Mouse (Mus musculus): ENCODE measurements around the gene Hpca. TPM values are rescaled to one million over a fixed set of nuclear protein-coding genes. Genes with fewer than 3 reads are reported as not detected.
A peak's percentile ranks its signal among the peaks of the same experiment; 100 is the strongest.

The Hpca gene
- total RNA-seq, 2 experiments from 2014 or later, result 3.6 to 7.8 TPM

GRCm38 (mm10) chr4:129107348-129107899 lies 14.4 kb downstream of the Hpca start:
- no peak for DNase-seq

- DNase-seq, result no peak
These were observed 15.8 kb downstream of the Hpca start for GRCm38 (mm10) chr4:129106073-129106472.

GRCm38 (mm10) chr4:129105356-129105755 lies 16.5 kb downstream of the Hpca start, which contains the start of gene Tmem54:
Gene Tmem54 (plus strand): TSS chr4:129105548.
- no peak for DNase-seq

- DNase-seq, result no peak
These were observed 19.6 kb downstream of the Hpca start for GRCm38 (mm10) chr4:129102133-129102829.

GRCm38 (mm10) chr4:129097006-129097405 lies 24.8 kb downstream of the Hpca start:
- DNase-seq, result no peak

GRCm38 (mm10) chr4:129095276-129095675 lies 26.6 kb downstream of the Hpca start:
- DNase-seq, result no peak

- DNase-seq, result no peak
These were observed 34.0 kb downstream of the Hpca start for GRCm38 (mm10) chr4:129087850-129088249.

GRCm38 (mm10) chr4:129086078-129086477 lies 35.8 kb downstream of the Hpca start:
- peak; percentile 80 for DNase-seq

GRCm38 (mm10) chr4:129084896-129085295 lies 36.9 kb downstream of the Hpca start:
- DNase-seq, result peak; percentile 59

GRCm38 (mm10) chr4:129082379-129083115 lies 39.3 kb downstream of the Hpca start:
- peak; percentile 79 for DNase-seq

GRCm38 (mm10) chr4:129081939-129082338 lies 39.9 kb downstream of the Hpca start:
- no peak for DNase-seq

- no peak for DNase-seq
These were observed 40.3 kb downstream of the Hpca start for GRCm38 (mm10) chr4:129081512-129081911.

- no peak for DNase-seq
These were observed 40.8 kb downstream of the Hpca start for GRCm38 (mm10) chr4:129081041-129081440.

- no peak for DNase-seq
These were observed 42.7 kb downstream of the Hpca start for GRCm38 (mm10) chr4:129079126-129079525.

GRCm38 (mm10) chr4:129068848-129069247 lies 53.0 kb downstream of the Hpca start:
- no peak for DNase-seq

- DNase-seq, result no peak
These were observed 54.0 kb downstream of the Hpca start for GRCm38 (mm10) chr4:129067638-129068415.

GRCm38 (mm10) chr4:129065688-129066236 lies 56.1 kb downstream of the Hpca start:
- DNase-seq, result no peak

GRCm38 (mm10) chr4:129062281-129063075 lies 59.4 kb downstream of the Hpca start:
- DNase-seq, result no peak
